Mouse (Mus musculus): ENCODE data around the gene Exoc3. TPM values are rescaled to one million over a fixed set of nuclear protein-coding genes. Genes with fewer than 3 reads are reported as not detected.

Exoc3 gene
- 40.2 and 44.8 TPM in 2 replicates for polyA plus RNA-seq (2011; ENCODE audit: insufficient read depth, insufficient read length, low replicate concordance, missing spikeins)

DNA sequence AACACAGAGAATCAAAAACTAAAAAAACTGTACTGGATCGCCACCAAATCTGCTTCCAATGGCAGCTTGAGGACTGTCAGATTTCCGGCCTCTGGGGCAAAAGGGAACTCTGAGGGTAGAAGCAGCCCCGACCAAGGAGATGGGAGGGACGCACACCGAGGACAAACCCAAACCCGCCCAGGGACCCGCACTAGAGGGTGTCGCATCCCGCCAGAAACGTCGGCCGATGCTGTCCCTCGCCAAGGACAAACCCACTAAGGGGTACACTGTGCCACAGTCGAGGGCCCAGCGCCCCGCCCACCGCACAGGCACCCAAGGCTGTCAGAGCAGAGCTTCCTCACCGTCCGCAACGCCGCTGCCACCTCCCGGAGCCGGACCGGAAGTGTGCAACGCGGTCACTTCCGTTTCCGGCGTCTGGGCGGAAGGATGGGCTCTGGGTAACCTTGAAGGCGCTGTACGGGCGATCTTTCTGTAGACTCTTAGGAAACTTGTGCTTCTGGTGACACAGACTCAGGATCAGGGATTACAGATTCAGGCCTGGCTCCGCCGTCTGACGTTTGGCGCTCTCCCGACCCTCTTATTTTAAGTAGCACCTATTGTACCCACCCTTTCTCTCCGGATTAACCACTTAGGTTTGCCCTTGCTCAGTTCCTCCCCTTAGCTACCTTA is at the start of gene Exoc3:
TSS of gene Exoc3 (minus strand) at position 416 of the 669 bp plus-strand sequence.
- under 1% methylated on average over 39 of the region's 39 CpGs for WGBS
- peak within 1 kb of the TSS; percentile 83 for H3K27ac ChIP-seq (ENCODE audit: control insufficient read depth, insufficient read depth, low read depth, low read length, poor library complexity)
- no peaks in the 10 kb centered on the region; the same call in 1 of the 2 replicates for H3K4me1 ChIP-seq (ENCODE audit: control insufficient read depth, insufficient read depth, low read length)
- peak within 1 kb of the TSS; percentile 90 for H3K4me3 ChIP-seq (replicated peaks; ENCODE audit: control insufficient read depth, low read depth, low read length)
- TF ChIP-seq CTCF (IDR thresholded peaks at IDR 0.05; ENCODE audit: control insufficient read depth, insufficient read depth, low read length) (no peak), POLR2A (IDR thresholded peaks at IDR 0.05; ENCODE audit: borderline replicate concordance, control insufficient read depth, low read depth, low read length) (peak; percentile 93; the same call in 1 of the 2 replicates)

DNA sequence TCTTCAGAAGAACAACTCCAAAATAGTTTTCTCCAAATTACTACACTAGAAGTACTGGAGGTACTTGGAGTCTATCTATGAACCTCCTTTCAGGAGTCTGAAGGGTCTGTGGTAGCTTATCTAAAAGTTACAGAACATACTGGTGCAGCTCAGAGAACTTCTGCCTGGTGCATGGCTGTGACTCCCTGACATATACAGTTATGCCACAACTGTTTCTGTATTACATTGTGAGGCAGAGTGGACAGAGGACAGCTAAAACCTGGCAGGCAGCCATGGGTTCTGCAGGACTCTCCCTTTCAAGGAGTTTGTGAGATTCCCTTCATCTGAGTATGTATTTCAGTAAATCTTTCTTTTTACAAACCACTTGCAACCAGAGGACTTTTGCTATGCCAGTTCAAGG is 38.0 kb upstream of the Exoc3 start:
- peaks cover 2% of the 10 kb centered on the region for H3K4me1 ChIP-seq (ENCODE audit: control insufficient read depth, insufficient read depth, low read length)
- no peak overlapping the region for H3K27ac ChIP-seq (ENCODE audit: control insufficient read depth, insufficient read depth, low read depth, low read length, poor library complexity)
- no peak for TF ChIP-seq CTCF (IDR thresholded peaks at IDR 0.05; ENCODE audit: control insufficient read depth, insufficient read depth, low read length)
- no peak for TF ChIP-seq POLR2A (IDR thresholded peaks at IDR 0.05; ENCODE audit: borderline replicate concordance, control insufficient read depth, low read depth, low read length)
- H3K4me3 ChIP-seq (replicated peaks; ENCODE audit: control insufficient read depth, low read depth, low read length): no peak overlapping the region

DNA sequence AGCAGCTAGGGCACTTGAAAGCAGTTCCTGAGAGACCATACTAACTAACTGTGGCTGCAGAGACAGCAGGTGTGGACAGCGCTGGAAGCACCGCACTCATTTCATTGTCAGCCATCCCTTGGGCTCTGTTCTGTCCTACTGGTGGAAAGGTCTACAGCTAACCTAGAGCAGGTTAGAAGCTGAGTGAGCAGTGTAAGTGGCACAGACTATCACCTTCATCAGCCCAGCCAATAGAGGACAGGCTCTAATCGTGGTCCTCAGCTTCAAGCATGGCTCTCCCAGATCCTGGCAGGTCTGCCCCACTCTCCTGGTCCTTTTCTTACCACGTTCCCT is 37.3 kb upstream of the Exoc3 start:
- Histone ChIP-seq H3K4me1 (ENCODE audit: control insufficient read depth, insufficient read depth, low read length) (peaks cover 2% of the 10 kb centered on the region), H3K4me3 (replicated peaks; ENCODE audit: control insufficient read depth, low read depth, low read length) (no peak overlapping the region), H3K27ac (ENCODE audit: control insufficient read depth, insufficient read depth, low read depth, low read length, poor library complexity) (no peak overlapping the region)
- WGBS: 71% methylated on average over 4 of the region's 4 CpGs
- TF ChIP-seq CTCF (IDR thresholded peaks at IDR 0.05; ENCODE audit: control insufficient read depth, insufficient read depth, low read length): no peak
- no peak for TF ChIP-seq POLR2A (IDR thresholded peaks at IDR 0.05; ENCODE audit: borderline replicate concordance, control insufficient read depth, low read depth, low read length)

DNA sequence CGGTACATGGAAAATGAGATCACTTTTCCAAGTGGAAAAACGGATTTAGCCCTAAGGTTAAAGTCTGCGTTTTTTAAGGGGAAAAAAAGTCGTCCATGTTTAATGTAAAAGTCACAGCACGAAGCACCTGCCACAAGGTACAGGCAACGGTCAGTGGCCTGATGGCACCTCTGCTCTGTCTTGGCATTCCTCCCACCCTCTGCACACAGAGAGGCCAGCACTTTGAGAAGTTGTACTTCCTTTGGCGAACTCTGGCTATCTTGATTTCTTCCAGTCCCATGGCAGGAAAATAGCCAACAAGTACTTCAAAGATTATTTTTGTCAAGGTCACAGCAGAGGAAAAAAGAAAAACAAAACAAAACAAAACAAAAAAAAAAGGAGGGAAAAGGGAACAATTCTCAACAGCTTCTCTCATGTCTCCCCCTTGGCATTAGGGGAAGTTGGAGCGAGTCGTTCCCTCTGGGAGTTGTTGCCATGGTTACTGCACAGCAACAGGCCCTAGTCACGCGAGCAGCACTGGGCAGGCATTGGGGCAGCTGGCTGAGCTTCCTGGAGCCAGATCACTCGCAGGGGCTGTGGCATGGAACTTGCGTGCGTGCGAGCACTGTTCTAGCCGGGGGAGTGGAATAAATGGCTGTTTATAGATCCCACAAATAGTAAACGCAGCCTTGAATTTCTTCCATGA is 36.8 kb upstream of the Exoc3 start:
- no peak overlapping the region for H3K4me3 ChIP-seq (replicated peaks; ENCODE audit: control insufficient read depth, low read depth, low read length)
- 47% methylated on average over 17 of the region's 17 CpGs for WGBS
- TF ChIP-seq POLR2A (IDR thresholded peaks at IDR 0.05; ENCODE audit: borderline replicate concordance, control insufficient read depth, low read depth, low read length) (no peak), CTCF (IDR thresholded peaks at IDR 0.05; ENCODE audit: control insufficient read depth, insufficient read depth, low read length) (no peak)
- H3K27ac ChIP-seq (ENCODE audit: control insufficient read depth, insufficient read depth, low read depth, low read length, poor library complexity): no peak overlapping the region
- H3K4me1 ChIP-seq (ENCODE audit: control insufficient read depth, insufficient read depth, low read length): peaks cover 2% of the 10 kb centered on the region

DNA sequence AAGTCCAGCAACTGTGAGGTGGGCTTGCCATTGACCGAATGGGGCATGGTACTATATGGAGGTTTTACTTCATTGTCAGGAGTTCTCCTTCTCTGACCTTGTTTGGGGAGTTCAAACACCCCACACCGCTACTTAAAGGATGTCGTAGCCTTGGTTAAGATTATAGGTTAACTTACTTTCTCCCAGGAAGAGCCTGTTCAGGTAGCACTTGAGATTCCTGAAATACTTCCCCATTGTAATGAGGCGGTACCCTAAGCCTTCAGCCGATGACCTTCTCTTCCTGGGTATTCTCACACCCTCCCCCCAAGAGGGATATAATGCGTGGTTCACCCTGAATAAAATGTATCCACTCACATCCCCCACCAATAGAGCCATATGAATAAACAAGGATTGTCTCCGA is 29.0 kb upstream of the Exoc3 start:
- Histone ChIP-seq H3K27ac (ENCODE audit: control insufficient read depth, insufficient read depth, low read depth, low read length, poor library complexity) (no peak overlapping the region), H3K4me3 (replicated peaks; ENCODE audit: control insufficient read depth, low read depth, low read length) (no peak overlapping the region), H3K4me1 (ENCODE audit: control insufficient read depth, insufficient read depth, low read length) (no peaks in the 10 kb centered on the region)
- no peak for TF ChIP-seq POLR2A (IDR thresholded peaks at IDR 0.05; ENCODE audit: borderline replicate concordance, control insufficient read depth, low read depth, low read length)
- WGBS: 77% methylated on average over 7 of the region's 7 CpGs

DNA sequence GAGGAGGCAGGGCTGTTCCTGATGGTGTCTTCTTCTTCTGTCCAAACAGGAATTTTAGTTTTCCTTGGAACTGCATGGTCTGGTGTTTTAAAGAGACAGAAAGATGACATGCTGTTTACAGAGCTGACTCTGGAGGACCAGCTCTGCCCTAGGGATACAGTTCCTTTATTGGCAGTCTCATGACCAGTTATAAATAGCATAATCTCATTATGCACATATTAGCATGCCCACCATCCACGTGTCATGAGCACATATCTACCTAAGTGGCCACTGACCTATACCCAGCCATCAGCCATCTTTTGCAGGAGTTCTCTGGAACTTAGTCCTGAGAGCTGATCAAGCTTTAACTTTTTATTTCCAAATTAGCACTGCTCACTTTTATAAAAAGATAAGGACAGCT is 12.1 kb upstream of the Exoc3 start:
- WGBS: 47% methylated on average over 1 of the region's 1 CpGs
- no peak for TF ChIP-seq CTCF (IDR thresholded peaks at IDR 0.05; ENCODE audit: control insufficient read depth, insufficient read depth, low read length)
- TF ChIP-seq POLR2A (IDR thresholded peaks at IDR 0.05; ENCODE audit: borderline replicate concordance, control insufficient read depth, low read depth, low read length): no peak
- Histone ChIP-seq H3K4me3 (replicated peaks; ENCODE audit: control insufficient read depth, low read depth, low read length) (no peak overlapping the region), H3K4me1 (ENCODE audit: control insufficient read depth, insufficient read depth, low read length) (no peaks in the 10 kb centered on the region), H3K27ac (ENCODE audit: control insufficient read depth, insufficient read depth, low read depth, low read length, poor library complexity) (no peak overlapping the region)

DNA sequence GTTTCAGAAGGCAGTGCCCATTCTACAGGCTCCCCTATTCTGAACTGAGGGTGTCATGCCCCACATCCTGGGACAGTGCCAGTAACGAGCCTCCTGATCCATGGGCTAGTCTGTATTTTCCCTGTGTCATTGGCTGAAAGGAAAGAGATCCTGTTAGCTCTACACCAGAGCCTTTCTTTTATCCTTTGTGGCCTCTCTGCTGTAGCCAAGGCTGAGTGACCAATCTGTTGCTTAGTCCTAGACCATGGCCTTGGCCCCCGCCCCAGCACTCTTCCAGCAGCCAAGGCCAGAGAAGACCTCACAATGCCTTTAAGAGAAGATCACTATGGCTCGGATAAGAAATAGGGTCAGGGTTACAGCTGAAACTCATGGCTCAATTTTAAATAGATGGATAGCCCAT is 9.9 kb upstream of the Exoc3 start:
- Histone ChIP-seq H3K4me1 (ENCODE audit: control insufficient read depth, insufficient read depth, low read length) (no peaks in the 10 kb centered on the region), H3K4me3 (replicated peaks; ENCODE audit: control insufficient read depth, low read depth, low read length) (no peak overlapping the region), H3K27ac (ENCODE audit: control insufficient read depth, insufficient read depth, low read depth, low read length, poor library complexity) (no peak overlapping the region)
- TF ChIP-seq CTCF (IDR thresholded peaks at IDR 0.05; ENCODE audit: control insufficient read depth, insufficient read depth, low read length) (no peak), POLR2A (IDR thresholded peaks at IDR 0.05; ENCODE audit: borderline replicate concordance, control insufficient read depth, low read depth, low read length) (no peak)
- 78% methylated on average over 3 of the region's 3 CpGs for WGBS

DNA sequence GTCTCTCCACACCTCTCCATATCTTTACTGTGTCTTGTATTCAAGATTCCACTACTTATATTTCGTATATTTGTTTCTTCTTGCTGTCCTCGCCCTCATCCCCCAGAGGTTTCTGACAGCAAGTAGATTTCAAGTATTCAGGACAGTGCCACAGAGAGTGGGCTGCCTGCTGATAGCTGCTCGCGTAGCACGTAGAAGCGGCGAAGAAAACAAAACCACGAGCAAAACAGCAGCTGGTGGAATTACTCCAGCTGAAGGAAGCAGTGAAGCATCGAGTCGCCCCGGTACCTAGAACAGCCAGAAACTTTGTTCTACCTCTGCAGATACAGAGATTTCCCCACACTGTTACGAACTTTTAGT is 434 bp upstream of the Exoc3 start:
- TF ChIP-seq CTCF (IDR thresholded peaks at IDR 0.05; ENCODE audit: control insufficient read depth, insufficient read depth, low read length): no peak
- no peak for TF ChIP-seq POLR2A (IDR thresholded peaks at IDR 0.05; ENCODE audit: borderline replicate concordance, control insufficient read depth, low read depth, low read length)
- H3K4me3 ChIP-seq (replicated peaks; ENCODE audit: control insufficient read depth, low read depth, low read length): peak overlapping the region; percentile 90
- H3K27ac ChIP-seq (ENCODE audit: control insufficient read depth, insufficient read depth, low read depth, low read length, poor library complexity): peak overlapping the region; percentile 70
- no peaks in the 10 kb centered on the region; the same call in 1 of the 2 replicates for H3K4me1 ChIP-seq (ENCODE audit: control insufficient read depth, insufficient read depth, low read length)
- 12% methylated on average over 12 of the region's 12 CpGs for WGBS
